Comparison of ENCODE assay signal across 14 mouse cellular contexts in the genomic region with DNA sequence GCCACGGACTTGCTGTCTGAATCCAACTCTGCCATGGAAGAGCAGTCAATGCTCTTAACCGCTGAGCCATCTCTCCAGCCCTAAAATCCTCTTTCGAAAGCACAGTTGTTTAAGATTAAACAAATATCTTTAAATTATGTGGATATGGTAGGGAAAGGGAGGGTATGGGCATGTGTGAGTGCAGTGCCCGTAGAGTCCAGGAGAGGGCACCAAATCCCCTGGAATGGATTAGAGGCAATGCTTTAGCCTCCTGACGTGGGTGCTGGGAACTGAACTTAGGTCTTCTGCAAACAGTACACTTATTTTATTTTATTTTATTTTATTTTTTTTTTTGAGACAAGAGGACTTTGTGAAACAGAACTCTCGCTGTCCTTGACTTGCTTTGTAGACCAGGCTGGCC. TPM values are rescaled to one million over a fixed set of nuclear protein-coding genes. Genes with fewer than 3 reads are reported as not detected.
A peak's percentile ranks its signal among the peaks of the same experiment; 100 is the strongest.
DNase-seq lines count a peak whose midpoint lies in the region; ATAC-seq and TF ChIP-seq lines count a peak whose summit lies in the region.
"Had no signal": no experiment of that assay in that cellular context is flagged by ENCODE, and none has a peak within 500 bp of the region (broad histone marks: within the 10 kb centered on the region; RNA-seq: fewer than 3 reads in every experiment).

No protein-coding gene starts in this region.

- H3K4me3 ChIP-seq in layer of hippocampus, adult 2 months, result no peak overlapping the region
- no peak overlapping the region for H3K4me3 ChIP-seq in ES-E14 (ENCODE audit: insufficient read depth in 1 of 2, low read depth in 1 of 2, low read length in 2 of 2, poor library complexity in 1 of 2, severe bottlenecking in 1 of 2)
- H3K4me3 ChIP-seq in liver, postnatal 0 days (ENCODE audit: low read depth, low read length), result no peak overlapping the region
- H3K4me3 ChIP-seq in hindbrain, embryonic 11.5 days (ENCODE audit: low read depth, low read length), result no peak overlapping the region
- H3K4me3 ChIP-seq: embryonic facial prominence, embryonic 15.5 days; liver, embryonic 15.5 days; myocyte had no signal

- no peak overlapping the region for H3K27ac ChIP-seq in layer of hippocampus, adult 2 months
- H3K27ac ChIP-seq in ES-E14 (ENCODE audit: insufficient read depth, low read depth, low read length, poor library complexity, severe bottlenecking), result no peak overlapping the region
- H3K27ac ChIP-seq in liver, postnatal 0 days (ENCODE audit: low read depth), result no peak overlapping the region
- no peak overlapping the region for H3K27ac ChIP-seq in hindbrain, embryonic 11.5 days (ENCODE audit: low read depth, low read length)
- H3K27ac ChIP-seq: embryonic facial prominence, embryonic 15.5 days; liver, embryonic 15.5 days had no signal

- no peaks in the 10 kb centered on the region for H3K9me3 ChIP-seq in ES-E14 (ENCODE audit: control insufficient read depth, insufficient read depth, low read depth, low read length)
- H3K9me3 ChIP-seq in liver, postnatal 0 days (ENCODE audit: low read length), result no peaks in the 10 kb centered on the region
- H3K9me3 ChIP-seq in hindbrain, embryonic 11.5 days (ENCODE audit: control insufficient read depth, low read length), result no peaks in the 10 kb centered on the region
- H3K9me3 ChIP-seq: embryonic facial prominence, embryonic 15.5 days; liver, embryonic 15.5 days had no signal

- peak; percentile 62 for TF ChIP-seq CTCF in layer of hippocampus, adult 2 months (conservative IDR thresholded peaks at IDR 0.05)
- TF ChIP-seq CTCF in liver, postnatal 0 days (IDR thresholded peaks at IDR 0.05; ENCODE audit: low read depth), result peak; percentile 65

- WGBS in liver, postnatal 0 days (ENCODE audit: insufficient replicate concordance), result 86% methylated on average over 6 of the region's 6 CpGs
- WGBS in hindbrain, embryonic 11.5 days, result 89% methylated on average over 6 of the region's 6 CpGs

- DNase-seq in layer of hippocampus, adult 2 months (ENCODE audit: low spot score in 2 of 2), result no peak
- no peak for DNase-seq in layer of hippocampus, adult 11-12 months (ENCODE audit: low spot score)
- peak; percentile 56 to 57 for DNase-seq in B cell, adult 2 months
- no peak for DNase-seq in ES-E14 (ENCODE audit: low read depth, low spot score)
- peak; percentile 43 for DNase-seq in liver, postnatal 0 days
- no peak for DNase-seq in hindbrain, embryonic 11.5 days (ENCODE audit: low spot score)
- no peak for DNase-seq in kidney, postnatal 25 days
- DNase-seq in ovary, postnatal 10 days (ENCODE audit: low spot score), result no peak
- DNase-seq: cerebellum, adult 18-20 months; gastrocnemius, postnatal 14 days had no signal

- TF ChIP-seq EP300 in liver, postnatal 0 days (IDR thresholded peaks at IDR 0.05; ENCODE audit: low read depth), result no peak

- in situ Hi-C loops in ES-E14 (cut with MboI; ENCODE audit: low sequenced_read_pairs in 2 of 2, unreplicated experiment in 2 of 2), result loop anchor here (5.0 to 25.0 kb wide), 3 partner anchors 352 to 552 kb away; a partner anchor contains a TSS

- no peaks in the 10 kb centered on the region for H3K36me3 ChIP-seq in ES-E14 (ENCODE audit: control insufficient read depth, insufficient read depth, low read length, poor library complexity, severe bottlenecking)
- no peaks in the 10 kb centered on the region for H3K36me3 ChIP-seq in liver, postnatal 0 days (replicated peaks; ENCODE audit: insufficient read depth, low read length)
- no peaks in the 10 kb centered on the region for H3K36me3 ChIP-seq in hindbrain, embryonic 11.5 days (ENCODE audit: control insufficient read depth, insufficient read depth, low read length)
- H3K36me3 ChIP-seq: embryonic facial prominence, embryonic 15.5 days; liver, embryonic 15.5 days had no signal

- H3K4me2 ChIP-seq in liver, postnatal 0 days (ENCODE audit: low read depth, low read length), result no peak overlapping the region
- no peak overlapping the region for H3K4me2 ChIP-seq in hindbrain, embryonic 11.5 days (replicated peaks; ENCODE audit: low read depth, low read length)
- H3K4me2 ChIP-seq: embryonic facial prominence, embryonic 15.5 days; liver, embryonic 15.5 days had no signal

- H3K4me1 ChIP-seq in ES-E14 (ENCODE audit: control insufficient read depth in 2 of 2, insufficient read depth in 2 of 2, low read length in 2 of 2, poor library complexity in 1 of 2), result no peaks in the 10 kb centered on the region
- H3K4me1 ChIP-seq in liver, postnatal 0 days (ENCODE audit: insufficient read depth), result 0 out of 2 replicates have a peak, but pooled peaks cover 1% of the 10 kb centered on the region
- H3K4me1 ChIP-seq in hindbrain, embryonic 11.5 days (replicated peaks; ENCODE audit: control insufficient read depth, insufficient read depth, low read length), result peaks cover 2% of the 10 kb centered on the region; the same call in 1 of the 2 replicates

- no peak overlapping the region for H3K9ac ChIP-seq in ES-E14 (ENCODE audit: insufficient read depth, low read depth, low read length, poor library complexity, severe bottlenecking)
- H3K9ac ChIP-seq in liver, postnatal 0 days (replicated peaks), result no peak overlapping the region
- H3K9ac ChIP-seq in hindbrain, embryonic 11.5 days (ENCODE audit: low read depth, low read length), result no peak overlapping the region
- H3K9ac ChIP-seq: embryonic facial prominence, embryonic 15.5 days; liver, embryonic 15.5 days had no signal

- ATAC-seq in liver, postnatal 0 days, result no peak
- no peak for ATAC-seq in hindbrain, embryonic 11.5 days (ENCODE audit: low FRiP score)
- ATAC-seq: hindbrain, embryonic 16.5 days had no signal

- H3K27me3 ChIP-seq in liver, postnatal 0 days (ENCODE audit: insufficient read depth, low read length), result no peaks in the 10 kb centered on the region
- H3K27me3 ChIP-seq in hindbrain, embryonic 11.5 days (ENCODE audit: control insufficient read depth, insufficient read depth, low read length), result peaks cover 3% of the 10 kb centered on the region; the same call in 1 of the 2 replicates
- H3K27me3 ChIP-seq: embryonic facial prominence, embryonic 15.5 days; liver, embryonic 15.5 days had no signal

TF ChIP-seq in ES-E14, 5 proteins besides CTCF, POLR2A, EP300 and RAD21:
- TF ChIP-seq MAFK (IDR thresholded peaks at IDR 0.05; ENCODE audit: insufficient read depth, low read depth, low read length) (no peak), ZNF384 (IDR thresholded peaks at IDR 0.05; ENCODE audit: low read depth, low read length) (no peak), ZC3H11A (IDR thresholded peaks at IDR 0.05; ENCODE audit: borderline replicate concordance, low read depth, low read length) (peak; percentile 93), HCFC1 (IDR thresholded peaks at IDR 0.05; ENCODE audit: borderline replicate concordance, insufficient read depth, low read length) (no peak), CHD2 (IDR thresholded peaks at IDR 0.05; ENCODE audit: low read depth, low read length) (no peak)
TF ChIP-seq in ES-E14: peak in this region for 1.

RNA-seq across cellular contexts. Expression of a gene that starts 5.2 kb away (rescaled TPM):
- 10 to 100 TPM; 45.6 to 55.5 TPM for total RNA-seq in layer of hippocampus, adult 2 months (2021)
- 2.1 and 2.5 TPM in 2 replicates for total RNA-seq in ES-E14 (2012; rRNA removed)
- polyA plus RNA-seq in liver, postnatal 0 days (2015; fragmentation: Nextera tagmentation; extraction: Ambion mirVana), result 0.72 and 2.1 TPM in 2 replicates
- 1.4 and 1.7 TPM in 2 replicates for polyA plus RNA-seq in hindbrain, embryonic 11.5 days (2014; fragmentation: Nextera tagmentation; extraction: Ambion mirVana)

Comparison
In these comparisons a context has a peak if more than half of its experiments do, and no peak if none do; other contexts are left out.
1. DNase-seq: peak in B cell, adult 2 months (2 of 2) and liver, postnatal 0 days (single experiment); none in layer of hippocampus, adult 2 months (0 of 2), layer of hippocampus, adult 11-12 months (single experiment), ES-E14 (single experiment), hindbrain, embryonic 11.5 days (single experiment), kidney, postnatal 25 days (0 of 2) and ovary, postnatal 10 days (single experiment).
2. RNA of a gene that starts 5.2 kb away (total RNA-seq): 45.6 to 55.5 TPM in layer of hippocampus, adult 2 months; 2.1 to 2.5 TPM in ES-E14; every median in the first group is over 10 times any median in the second.